Comparison of ENCODE assay signal across 11 mouse cellular contexts in the genomic region with DNA sequence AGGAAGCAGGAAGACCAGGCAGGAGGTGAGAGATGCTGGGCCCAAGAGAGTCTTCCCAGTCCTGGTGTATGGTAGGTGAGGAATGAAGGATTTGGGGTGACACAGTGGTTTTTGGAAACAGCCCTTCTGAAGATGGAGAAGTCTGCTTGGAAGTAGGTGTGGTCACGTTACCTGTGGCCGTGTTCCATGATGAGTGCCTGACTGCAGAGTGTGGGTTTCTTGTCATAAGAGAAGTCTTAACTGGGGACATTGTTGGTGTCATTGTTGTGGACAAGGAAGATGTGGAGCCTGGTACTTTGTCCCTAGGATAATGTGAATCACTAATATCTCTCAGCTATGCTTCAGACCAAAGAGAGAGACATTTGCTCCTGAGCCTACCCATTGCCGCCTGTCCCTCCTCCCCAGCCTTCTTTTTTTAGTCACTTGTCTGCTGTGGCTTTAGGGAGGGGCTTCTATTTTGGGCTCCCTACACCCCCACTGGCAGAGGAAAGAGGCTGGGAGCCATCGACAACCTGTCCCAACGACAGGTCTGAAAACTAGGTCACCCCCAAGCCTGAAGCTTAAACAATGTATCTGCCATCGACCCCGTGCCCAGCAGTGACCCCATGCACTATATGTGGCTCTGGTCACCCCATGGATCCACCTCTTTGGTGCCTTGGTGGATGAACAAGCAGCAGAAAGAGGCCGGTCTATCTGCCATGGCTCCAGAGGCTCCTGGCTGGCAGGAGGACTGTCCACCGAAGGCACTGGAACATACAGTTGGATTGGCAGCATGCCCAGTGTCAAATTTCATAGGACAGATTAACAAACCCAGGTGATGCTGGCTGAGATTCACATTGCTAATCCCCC. TPM values are rescaled to one million over a fixed set of nuclear protein-coding genes. Genes with fewer than 3 reads are reported as not detected.
DNase-seq lines count a peak whose midpoint lies in the region; ATAC-seq and TF ChIP-seq lines count a peak whose summit lies in the region.
"Had no signal": no experiment of that assay in that cellular context is flagged by ENCODE, and none has a peak within 500 bp of the region (broad histone marks: within the 10 kb centered on the region; RNA-seq: fewer than 3 reads in every experiment).

No protein-coding gene starts in this region.

- DNase-seq in CD4-positive, CD25-positive, alpha-beta regulatory T cell, adult 2 months (ENCODE audit: low read depth, low spot score): peak; percentile 55
- DNase-seq in brain, adult 2 months (ENCODE audit: low read depth, low spot score): peak; percentile 93
- DNase-seq in gastrocnemius, postnatal 10 days: peak; percentile 58
- DNase-seq in heart, postnatal 10 days: peak; percentile 73 to 77
- no peak for DNase-seq in T-cell, adult 2 months (ENCODE audit: low spot score)
- no peak for DNase-seq in liver, postnatal 0 days

- H3K27me3 ChIP-seq in liver, postnatal 0 days (ENCODE audit: insufficient read depth, low read length): no peaks in the 10 kb centered on the region
- no peaks in the 10 kb centered on the region for H3K27me3 ChIP-seq in intestine, postnatal 0 days (replicated peaks; ENCODE audit: control insufficient read depth, insufficient read depth, low read length)
- H3K27me3 ChIP-seq: liver, embryonic 12.5 days; Patski had no signal

- H3K4me1 ChIP-seq in liver, postnatal 0 days (ENCODE audit: insufficient read depth): peaks cover 4% of the 10 kb centered on the region; the same call in 1 of the 2 replicates
- H3K4me1 ChIP-seq in intestine, postnatal 0 days (replicated peaks; ENCODE audit: control insufficient read depth, insufficient read depth, low read length): no peaks in the 10 kb centered on the region

- H3K36me3 ChIP-seq in liver, postnatal 0 days (replicated peaks; ENCODE audit: insufficient read depth, low read length): no peaks in the 10 kb centered on the region
- no peaks in the 10 kb centered on the region for H3K36me3 ChIP-seq in intestine, postnatal 0 days (ENCODE audit: control insufficient read depth, insufficient read depth)
- H3K36me3 ChIP-seq: liver, embryonic 12.5 days had no signal

- intact Hi-C loops in heart, postnatal 10 days (cut with DNase I): no loop called here

- no peak overlapping the region for H3K9ac ChIP-seq in liver, postnatal 0 days (replicated peaks)
- H3K9ac ChIP-seq in intestine, postnatal 0 days (ENCODE audit: low read depth, low read length): no peak overlapping the region
- H3K9ac ChIP-seq: liver, embryonic 12.5 days had no signal

- WGBS in liver, postnatal 0 days (ENCODE audit: insufficient replicate concordance): 64% methylated on average over 9 of the region's 9 CpGs
- WGBS in intestine, postnatal 0 days: 80% methylated on average over 9 of the region's 9 CpGs

- no peak for TF ChIP-seq CTCF in liver, postnatal 0 days (IDR thresholded peaks at IDR 0.05; ENCODE audit: low read depth)
- TF ChIP-seq CTCF in intestine, postnatal 0 days (IDR thresholded peaks at IDR 0.05; ENCODE audit: low read depth): no peak

- no peak overlapping the region for H3K4me3 ChIP-seq in liver, postnatal 0 days (ENCODE audit: low read depth, low read length)
- no peak overlapping the region for H3K4me3 ChIP-seq in intestine, postnatal 0 days (ENCODE audit: low read depth, low read length)
- H3K4me3 ChIP-seq: liver, embryonic 12.5 days; megakaryocyte, embryonic 14.5 days had no signal

- TF ChIP-seq EP300 in liver, postnatal 0 days (IDR thresholded peaks at IDR 0.05; ENCODE audit: low read depth): no peak

- H3K9me3 ChIP-seq in liver, postnatal 0 days (ENCODE audit: low read length): no peaks in the 10 kb centered on the region
- no peaks in the 10 kb centered on the region for H3K9me3 ChIP-seq in intestine, postnatal 0 days (ENCODE audit: control insufficient read depth)
- H3K9me3 ChIP-seq: liver, embryonic 12.5 days; megakaryocyte, embryonic 14.5 days had no signal

- no peak for ATAC-seq in CD4-positive, CD25-positive, alpha-beta regulatory T cell, adult 4 months
- ATAC-seq in liver, postnatal 0 days: no peak
- no peak for ATAC-seq in intestine, postnatal 0 days
- ATAC-seq: liver, embryonic 12.5 days; Patski had no signal

- H3K27ac ChIP-seq in liver, postnatal 0 days (ENCODE audit: low read depth): no peak overlapping the region
- no peak overlapping the region for H3K27ac ChIP-seq in intestine, postnatal 0 days (ENCODE audit: low read depth, low read length)
- H3K27ac ChIP-seq: liver, embryonic 12.5 days had no signal

- H3K4me2 ChIP-seq in liver, postnatal 0 days (ENCODE audit: low read depth, low read length): no peak overlapping the region
- no peak overlapping the region for H3K4me2 ChIP-seq in intestine, postnatal 0 days (replicated peaks; ENCODE audit: low read depth)
- H3K4me2 ChIP-seq: liver, embryonic 12.5 days had no signal

RNA-seq across cellular contexts. Expression of gene Cd5, which starts 21.4 kb away (rescaled TPM):
- 100 to 1,000 TPM; 449 to 646 TPM for polyA plus RNA-seq in CD4-positive, CD25-positive, alpha-beta regulatory T cell, adult 4 months (2017; shearing (Covaris generic))
- total RNA-seq in gastrocnemius, postnatal 10 days (2021): under 1 TPM in 1 of 2 experiments, not detected in 1; 0.25 TPM
- 1 to 10 TPM in 1 of 2 experiments, under 1 TPM in 1; 0.87 to 1.1 TPM for total RNA-seq in heart, postnatal 10 days (2021)
- polyA plus RNA-seq in liver, postnatal 0 days (2015; fragmentation: Nextera tagmentation; extraction: Ambion mirVana): 0.16 and 0.17 TPM in 2 replicates
- polyA plus RNA-seq in intestine, postnatal 0 days (2015; fragmentation: Nextera tagmentation; extraction: Ambion mirVana): 0.12 and 0.18 TPM in 2 replicates
- polyA plus RNA-seq: liver, embryonic 12.5 days; Patski had no signal

Comparison
In these comparisons a context has a peak if more than half of its experiments do, and no peak if none do; other contexts are left out.
1. DNase-seq: peak in CD4-positive, CD25-positive, alpha-beta regulatory T cell, adult 2 months (single experiment), brain, adult 2 months (single experiment), gastrocnemius, postnatal 10 days (single experiment) and heart, postnatal 10 days (2 of 2); none in T-cell, adult 2 months (single experiment) and liver, postnatal 0 days (single experiment).
2. RNA of gene Cd5, which starts 21.4 kb away (polyA plus RNA-seq): 449 to 646 TPM in CD4-positive, CD25-positive, alpha-beta regulatory T cell, adult 4 months; 0.12 to 0.18 TPM in intestine, postnatal 0 days and 0.16 to 0.17 TPM in liver, postnatal 0 days; every median in the first group is over 100 times any median in the second.